Mouse (Mus musculus) E14TG2a.4 (cell line): ENCODE results near the gene Dock2.

Experiments used
- H3K27me3 ChIP-seq: 2 replicates; pipeline ENCODE4 v1.6.1; 2014; ENCODE audit warnings: low read length, control low read depth; ENCODE audit not compliant: insufficient read depth
- H3K36me3 ChIP-seq: 2 replicates; pipeline ENCODE4 v1.6.1; 2014; ENCODE audit warnings: low read length, control low read depth; ENCODE audit not compliant: insufficient read depth
- H3K4me1 ChIP-seq: replicated peaks from 2 replicates; pipeline ENCODE4 v1.6.1; 2014; ENCODE audit warnings: low read depth, low read length, control low read depth
- H3K4me3 ChIP-seq: replicated peaks from 2 replicates; pipeline ENCODE4 v1.5.1; 2014; ENCODE audit warnings: mild to moderate bottlenecking, low read length
- H3K9me3 ChIP-seq: 2 replicates; pipeline ENCODE4 v1.6.1; 2014; ENCODE audit warnings: low read length, control low read depth
- CTCF ChIP-seq: conservative IDR thresholded peaks from 2 replicates; pipeline ENCODE4 v1.5.1; 2014; ENCODE audit warnings: low read length
- NANOG ChIP-seq: IDR thresholded peaks from 2 replicates; pipeline ENCODE4 v1.6.1; 2014; ENCODE audit warnings: borderline replicate concordance, low read length, mixed read lengths
- POU5F1 ChIP-seq: IDR thresholded peaks from 2 replicates; pipeline ENCODE4 v1.6.1; 2014; ENCODE audit warnings: low read length, borderline replicate concordance

Gene Dock2

DNA sequence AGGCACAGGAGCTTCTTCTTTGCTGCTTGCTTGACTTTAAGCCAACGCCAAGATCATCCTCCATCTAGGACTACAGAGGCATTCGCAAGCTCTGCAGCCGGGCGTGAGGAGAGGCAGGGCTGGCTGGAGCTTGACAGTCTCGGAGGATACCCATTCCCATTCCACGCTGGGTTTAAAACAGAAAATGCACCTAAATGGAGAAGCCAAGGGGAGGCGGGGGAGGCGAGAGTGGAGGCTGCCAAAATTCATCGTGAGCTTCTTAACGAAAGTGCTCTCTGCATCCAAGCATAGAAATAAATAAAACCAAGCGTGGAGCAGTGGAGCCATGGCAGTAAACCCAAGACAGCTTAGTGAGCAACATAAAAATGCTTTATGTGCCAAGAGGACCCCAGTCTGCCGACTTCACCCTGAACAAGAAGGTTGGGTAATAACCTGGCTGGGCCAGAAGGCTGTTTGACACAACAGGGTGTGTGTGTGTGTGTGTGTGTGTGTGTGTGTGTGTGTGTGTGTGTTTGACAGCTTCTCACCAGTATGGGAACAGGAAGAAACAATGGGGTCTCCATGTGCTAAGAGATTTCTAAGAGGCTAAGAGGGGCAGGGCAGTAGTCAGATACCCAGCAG, 524.7 kb downstream of the Dock2 start:
- no peak overlapping the region for H3K4me3 ChIP-seq
- H3K9me3 ChIP-seq = no peaks in the 10 kb centered on the region
- H3K36me3 ChIP-seq = no peaks in the 10 kb centered on the region
- H3K4me1 ChIP-seq = peaks cover 2% of the 10 kb centered on the region; the same call in 1 of the 2 replicates
- peaks cover 17% of the 10 kb centered on the region; the same call in 1 of the 2 replicates for H3K27me3 ChIP-seq
- TF ChIP-seq CTCF (no peak), NANOG (no peak), POU5F1 (no peak)

DNA sequence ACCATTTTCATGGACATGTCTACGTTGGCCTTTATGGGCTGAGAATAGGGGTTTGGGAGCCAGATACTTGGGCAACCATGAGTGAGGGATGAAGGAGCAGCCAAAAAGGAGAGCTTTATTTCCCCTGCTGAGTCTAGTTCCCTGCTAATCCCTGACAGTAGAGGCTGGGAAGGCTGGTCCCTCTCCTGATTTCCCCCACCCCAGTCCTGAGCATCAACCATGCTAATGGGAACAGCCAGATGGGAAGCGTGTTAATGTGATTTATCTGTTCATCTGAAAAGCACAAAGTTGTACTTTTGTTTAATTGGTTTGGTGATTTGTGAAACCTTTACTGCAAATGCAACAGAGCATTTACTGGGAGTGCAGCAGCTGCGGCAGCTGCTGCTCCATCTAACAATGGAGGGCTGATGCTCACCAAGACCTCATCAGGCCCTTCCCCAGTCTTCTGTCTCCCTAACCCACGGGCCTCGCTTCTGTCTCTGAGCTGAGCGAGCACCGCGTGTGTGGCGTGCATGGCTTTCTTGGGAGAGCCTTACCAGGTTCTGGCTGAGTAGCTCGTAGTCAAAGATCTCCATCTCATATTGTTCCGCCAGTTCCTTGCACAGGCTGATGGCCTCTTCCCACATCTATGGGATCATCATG, 526.0 kb downstream of the Dock2 start:
- H3K4me3 ChIP-seq = peak overlapping the region; percentile 29; the same call in 1 of the 2 replicates
- no peaks in the 10 kb centered on the region for H3K9me3 ChIP-seq
- H3K36me3 ChIP-seq = no peaks in the 10 kb centered on the region
- peaks cover 19% of the 10 kb centered on the region; the same call in 1 of the 2 replicates for H3K27me3 ChIP-seq
- H3K4me1 ChIP-seq = peaks cover 8% of the 10 kb centered on the region
- no peak for TF ChIP-seq CTCF
- no peak for TF ChIP-seq POU5F1
- no peak for TF ChIP-seq NANOG

DNA sequence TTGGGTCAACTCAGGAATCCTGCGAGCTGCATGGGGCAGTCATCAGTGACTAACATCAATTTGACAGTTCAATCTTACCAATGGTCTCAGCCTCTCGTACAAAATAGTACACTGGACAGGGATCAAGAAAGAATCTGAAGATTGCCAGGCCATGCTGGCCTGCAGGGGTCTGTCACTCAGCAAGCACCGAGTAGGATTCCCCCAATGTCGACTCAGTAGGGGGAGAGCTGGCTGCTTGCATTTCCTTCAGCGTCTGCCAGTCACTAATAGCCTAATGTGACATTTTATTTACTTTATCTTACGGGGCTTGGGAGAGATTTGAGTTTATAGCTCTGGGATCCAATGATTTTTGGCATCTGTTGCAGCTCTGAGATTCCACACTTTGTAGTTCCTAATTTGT, 540.7 kb downstream of the Dock2 start:
- Histone ChIP-seq H3K4me1 (no peaks in the 10 kb centered on the region), H3K27me3 (peaks cover 12% of the 10 kb centered on the region), H3K4me3 (no peak overlapping the region), H3K9me3 (no peaks in the 10 kb centered on the region), H3K36me3 (no peaks in the 10 kb centered on the region)
- TF ChIP-seq NANOG = no peak
- TF ChIP-seq POU5F1 = no peak
- no peak for TF ChIP-seq CTCF

DNA sequence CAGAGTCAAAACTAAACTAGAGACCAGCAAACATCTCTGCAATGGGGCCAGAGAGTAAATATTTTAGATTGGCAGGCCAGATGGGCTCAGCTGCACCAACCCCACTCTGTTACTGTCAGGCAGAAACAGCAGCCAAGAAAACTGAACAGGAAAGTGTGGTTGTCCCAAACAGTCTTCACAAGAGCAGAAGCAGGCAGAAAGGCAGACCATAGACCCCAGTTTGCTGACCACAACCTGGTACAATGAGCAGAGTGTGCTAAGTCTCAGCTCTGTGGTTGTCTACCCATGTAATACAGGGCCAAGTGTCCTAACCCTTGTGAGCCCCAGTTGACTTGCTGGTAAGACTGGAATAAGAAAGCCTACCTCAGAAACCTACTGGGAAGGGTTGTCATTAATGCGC, 543.4 kb downstream of the Dock2 start:
- H3K4me1 ChIP-seq = no peaks in the 10 kb centered on the region
- peaks cover 20% of the 10 kb centered on the region for H3K27me3 ChIP-seq
- H3K4me3 ChIP-seq = no peak overlapping the region
- no peaks in the 10 kb centered on the region for H3K36me3 ChIP-seq
- no peaks in the 10 kb centered on the region for H3K9me3 ChIP-seq
- no peak for TF ChIP-seq NANOG

DNA sequence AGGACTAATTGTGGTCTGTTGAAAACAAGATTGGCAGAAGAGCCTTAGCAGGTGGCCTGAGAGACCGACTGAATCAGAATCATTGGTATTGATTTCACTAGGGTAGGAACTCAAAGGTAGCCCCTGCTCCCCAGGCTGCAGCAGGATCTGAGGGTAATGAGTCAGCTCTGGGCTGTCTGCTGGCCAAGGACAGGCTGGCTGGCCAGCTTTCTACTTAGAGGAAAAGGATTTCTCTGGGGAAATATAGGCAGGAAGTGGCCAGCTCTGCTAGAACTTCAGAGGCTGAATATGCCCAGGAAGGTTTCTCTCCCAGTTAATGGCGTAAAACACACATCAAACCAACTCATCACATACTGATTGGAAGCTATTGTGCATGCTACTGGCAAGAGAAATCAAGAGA, 544.0 kb downstream of the Dock2 start:
- Histone ChIP-seq H3K4me3 (no peak overlapping the region), H3K4me1 (no peaks in the 10 kb centered on the region), H3K27me3 (peaks cover 20% of the 10 kb centered on the region), H3K9me3 (no peaks in the 10 kb centered on the region), H3K36me3 (no peaks in the 10 kb centered on the region)
- TF ChIP-seq CTCF (no peak), NANOG (no peak), POU5F1 (no peak)

DNA sequence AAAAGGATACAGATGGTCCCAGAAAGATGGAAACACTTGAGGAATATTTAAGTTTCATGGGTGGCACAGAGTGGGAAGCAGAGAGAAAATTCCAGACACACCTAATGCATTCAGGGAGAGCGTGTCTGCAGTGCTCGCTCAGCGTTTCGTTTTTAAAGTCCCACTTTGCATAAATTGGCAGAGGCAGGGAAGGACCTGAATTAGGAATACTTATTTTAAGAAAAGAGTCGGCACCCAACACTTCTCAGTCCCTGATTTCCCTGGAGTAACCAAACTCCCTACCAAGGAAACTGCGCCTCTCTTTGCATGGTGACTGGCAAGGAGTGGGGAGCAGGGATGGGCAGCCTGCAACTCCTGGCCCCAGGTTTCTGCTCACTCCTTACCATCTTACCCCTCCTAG, 546.8 kb downstream of the Dock2 start:
- H3K4me3 ChIP-seq = no peak overlapping the region
- H3K27me3 ChIP-seq = peaks cover 39% of the 10 kb centered on the region
- TF ChIP-seq CTCF = no peak
- no peak for TF ChIP-seq POU5F1
- TF ChIP-seq NANOG = no peak
- H3K9me3 ChIP-seq = no peaks in the 10 kb centered on the region
- no peaks in the 10 kb centered on the region for H3K4me1 ChIP-seq
- no peaks in the 10 kb centered on the region for H3K36me3 ChIP-seq

DNA sequence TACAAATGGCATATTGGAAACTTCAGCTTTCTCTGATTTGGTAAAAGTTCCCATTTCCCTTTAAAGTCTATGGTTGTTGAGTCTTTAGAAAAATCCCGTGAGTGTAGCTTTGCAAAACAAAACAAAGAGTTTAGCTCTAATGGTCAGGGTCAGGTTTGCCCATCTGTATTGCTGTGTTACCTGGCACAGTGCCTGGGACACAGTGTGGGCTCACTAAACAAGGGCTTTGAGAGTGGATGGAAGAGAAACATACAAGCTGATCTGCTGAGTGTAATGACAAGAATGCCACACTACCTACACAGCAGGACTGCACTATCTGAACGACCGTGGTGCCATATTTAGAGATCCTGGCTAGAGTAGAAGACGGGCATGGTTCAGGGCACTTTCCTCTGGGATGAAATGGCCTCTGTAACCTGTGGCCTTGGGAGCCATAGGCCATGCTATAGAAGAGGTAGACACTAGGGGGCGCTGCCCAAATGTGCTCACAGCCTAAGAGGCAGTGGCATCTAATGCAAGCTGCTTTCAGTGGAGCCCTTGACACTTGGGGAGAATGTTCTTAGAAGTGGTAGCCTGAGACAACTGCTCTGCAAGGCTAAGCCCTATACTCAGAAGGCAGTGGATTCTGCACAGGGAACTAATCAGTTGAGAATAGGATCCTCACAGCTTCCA, 547.5 kb downstream of the Dock2 start:
- Histone ChIP-seq H3K27me3 (peaks cover 42% of the 10 kb centered on the region), H3K4me3 (no peak overlapping the region), H3K9me3 (no peaks in the 10 kb centered on the region), H3K4me1 (no peaks in the 10 kb centered on the region), H3K36me3 (no peaks in the 10 kb centered on the region)
- TF ChIP-seq POU5F1 = no peak
- TF ChIP-seq CTCF = peak; percentile 79

DNA sequence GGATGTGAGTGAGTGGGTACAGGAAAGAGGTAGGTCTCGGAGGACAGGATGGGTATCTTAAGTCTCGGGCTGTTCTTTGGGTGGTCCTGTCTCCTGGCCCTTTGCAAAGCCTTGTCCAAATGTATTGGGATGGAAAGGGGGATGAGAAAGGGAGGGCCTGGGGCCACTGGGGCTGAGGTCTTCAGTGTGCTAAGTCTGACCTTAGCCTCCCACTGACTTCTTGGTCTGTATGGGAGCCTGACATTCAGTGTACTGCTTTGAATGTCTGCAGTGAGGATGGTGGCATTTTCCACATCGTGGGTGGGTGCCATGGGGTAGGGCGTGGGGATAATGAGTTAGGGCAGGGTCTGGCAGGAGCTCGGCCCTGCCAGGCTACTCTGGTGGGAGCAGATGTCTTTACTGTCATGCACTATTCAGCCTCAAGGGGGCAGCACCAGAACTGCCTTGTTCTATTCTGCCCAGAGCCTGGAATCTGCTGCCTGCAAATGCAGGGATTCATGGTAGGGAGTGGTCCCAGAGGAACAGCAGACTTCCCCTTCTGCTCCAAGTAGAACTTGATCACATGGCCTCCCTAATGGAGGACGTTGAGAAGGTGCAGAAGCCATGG, 554.8 kb downstream of the Dock2 start:
- TF ChIP-seq POU5F1 (no peak), NANOG (no peak), CTCF (peak; percentile 75)
- Histone ChIP-seq H3K4me3 (peak overlapping the region; percentile 32), H3K9me3 (no peaks in the 10 kb centered on the region), H3K27me3 (peaks cover 21% of the 10 kb centered on the region), H3K4me1 (peaks cover 31% of the 10 kb centered on the region), H3K36me3 (no peaks in the 10 kb centered on the region)
